13 mouse cellular contexts compared by ENCODE assay signal in the genomic region with DNA sequence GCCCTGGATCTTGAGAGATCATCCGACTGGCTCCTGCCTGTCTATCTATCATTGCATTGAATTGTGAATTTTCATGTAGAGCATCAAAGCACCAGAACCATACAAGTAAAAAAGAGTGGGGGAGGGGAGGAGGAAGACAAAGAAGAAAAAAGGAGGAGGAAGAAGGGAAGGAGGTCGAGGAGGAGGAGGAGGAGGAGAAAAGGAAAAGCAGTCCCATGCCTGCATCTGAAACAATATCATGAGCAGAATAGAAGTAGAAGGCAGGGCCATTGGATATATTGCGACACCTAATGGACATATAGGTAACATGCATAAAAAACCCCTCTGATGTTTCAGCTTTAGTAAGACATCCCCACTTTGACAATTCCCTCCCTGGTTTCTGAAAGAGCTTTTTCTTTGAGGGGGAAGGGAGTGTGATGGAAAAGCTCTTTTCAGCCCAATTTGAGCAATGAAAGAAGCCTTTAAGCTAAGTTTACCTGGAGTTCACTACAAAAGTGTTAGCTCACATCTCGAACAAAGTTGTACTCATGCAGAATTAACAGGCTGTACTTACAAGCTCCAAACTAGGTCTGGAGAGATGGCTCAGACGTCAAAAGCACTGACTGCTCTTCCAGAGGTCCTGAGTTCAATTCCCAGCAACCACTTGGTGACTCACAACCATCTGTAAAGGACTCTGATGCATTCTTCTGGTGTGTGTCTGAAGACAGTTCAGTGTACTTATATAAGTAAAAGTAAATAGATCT. TPM values are rescaled to one million over a fixed set of nuclear protein-coding genes. Genes with fewer than 3 reads are reported as not detected.
A peak's percentile ranks its signal among the peaks of the same experiment; 100 is the strongest.
DNase-seq lines count a peak whose midpoint lies in the region; ATAC-seq and TF ChIP-seq lines count a peak whose summit lies in the region.
"Had no signal": no experiment of that assay in that cellular context is flagged by ENCODE, and none has a peak within 500 bp of the region (broad histone marks: within the 10 kb centered on the region; RNA-seq: fewer than 3 reads in every experiment).

No protein-coding gene starts in this region.

- no peak for TF ChIP-seq EP300 in MEL (IDR thresholded peaks at IDR 0.05; ENCODE audit: low read depth in 1 of 2, low read length in 2 of 2)

- peak; percentile 71 for DNase-seq in hindbrain, embryonic 14.5 days (ENCODE audit: low spot score)
- DNase-seq in 3T3-L1 (ENCODE audit: low read depth, low spot score) (peak; percentile 74), MEL (ENCODE audit: low read depth, low spot score) (peak; percentile 69)
- peak; percentile 72 for DNase-seq in embryo, embryonic 10.5 days (ENCODE audit: low spot score)
- DNase-seq in spleen, postnatal 14 days (ENCODE audit: low spot score in 2 of 2) = no peak
- DNase-seq in urinary bladder, postnatal 14 days (ENCODE audit: low spot score) = no peak
- DNase-seq in kidney, postnatal 4 days = no peak

- TF ChIP-seq RAD21 in MEL (IDR thresholded peaks at IDR 0.05; ENCODE audit: low read depth, low read length) = peak; percentile 66

- no peak overlapping the region for H3K27ac ChIP-seq in hindbrain, embryonic 14.5 days
- H3K27ac ChIP-seq in hindbrain, embryonic 13.5 days = no peak overlapping the region
- no peak overlapping the region for H3K27ac ChIP-seq in MEL (ENCODE audit: control insufficient read depth, low read depth, low read length)

- no peak overlapping the region for H3K4me2 ChIP-seq in hindbrain, embryonic 14.5 days (replicated peaks)
- no peak overlapping the region for H3K4me2 ChIP-seq in hindbrain, embryonic 13.5 days

- H3K4me1 ChIP-seq in hindbrain, embryonic 14.5 days (replicated peaks; ENCODE audit: control insufficient read depth, insufficient read depth, low read length) = peaks cover 5% of the 10 kb centered on the region; the same call in 1 of the 2 replicates
- H3K4me1 ChIP-seq in hindbrain, embryonic 13.5 days (replicated peaks) = peaks cover 7% of the 10 kb centered on the region; the same call in 1 of the 2 replicates
- peaks cover 0 to 2% of the 10 kb centered on the region in 2 experiments; a peak in 1 of 4 replicates for H3K4me1 ChIP-seq in MEL (ENCODE audit: control insufficient read depth in 1 of 2, insufficient read depth in 2 of 2, low read length in 2 of 2)
- H3K4me1 ChIP-seq: embryonic facial prominence, embryonic 15.5 days had no signal

- no peaks in the 10 kb centered on the region for H3K36me3 ChIP-seq in hindbrain, embryonic 14.5 days (replicated peaks; ENCODE audit: control insufficient read depth, insufficient read depth)
- no peaks in the 10 kb centered on the region for H3K36me3 ChIP-seq in hindbrain, embryonic 13.5 days
- H3K36me3 ChIP-seq in MEL (ENCODE audit: control insufficient read depth in 1 of 2, insufficient read depth in 2 of 2, low read length in 2 of 2) = peaks cover 0 to 2% of the 10 kb centered on the region in 2 experiments; a peak in 1 of 4 replicates
- H3K36me3 ChIP-seq: embryonic facial prominence, embryonic 15.5 days had no signal

- WGBS in hindbrain, embryonic 14.5 days = 19% methylated on average over 5 of the region's 5 CpGs
- WGBS in hindbrain, embryonic 13.5 days = 26% methylated on average over 5 of the region's 5 CpGs

- no peak for TF ChIP-seq POLR2A in MEL (IDR thresholded peaks at IDR 0.05; ENCODE audit: control insufficient read depth in 1 of 2, insufficient read depth in 1 of 2, low read depth in 1 of 2, low read length in 2 of 2, poor library complexity in 1 of 2)

- no peak overlapping the region for H3K4me3 ChIP-seq in hindbrain, embryonic 14.5 days (replicated peaks; ENCODE audit: low read length)
- H3K4me3 ChIP-seq in hindbrain, embryonic 13.5 days = no peak overlapping the region
- peak overlapping the region; percentile 73 to 99 for H3K4me3 ChIP-seq in MEL (ENCODE audit: control insufficient read depth in 1 of 2, insufficient read depth in 1 of 2, low read depth in 2 of 2, low read length in 2 of 2)

- ATAC-seq in hindbrain, embryonic 14.5 days (ENCODE audit: low FRiP score) = no peak
- no peak for ATAC-seq in hindbrain, embryonic 13.5 days (ENCODE audit: low FRiP score)

- H3K27me3 ChIP-seq in hindbrain, embryonic 14.5 days (ENCODE audit: control insufficient read depth, insufficient read depth, low read length) = peaks cover 12% of the 10 kb centered on the region
- peaks cover 14% of the 10 kb centered on the region for H3K27me3 ChIP-seq in hindbrain, embryonic 13.5 days
- no peaks in the 10 kb centered on the region for H3K27me3 ChIP-seq in MEL (ENCODE audit: control insufficient read depth in 1 of 2, insufficient read depth in 2 of 2, low read length in 2 of 2)
- H3K27me3 ChIP-seq: embryonic facial prominence, embryonic 15.5 days had no signal

- H3K9ac ChIP-seq in hindbrain, embryonic 14.5 days = no peak overlapping the region
- H3K9ac ChIP-seq in hindbrain, embryonic 13.5 days = no peak overlapping the region
- peak overlapping the region; percentile 98 for H3K9ac ChIP-seq in MEL (ENCODE audit: control insufficient read depth, low read depth, low read length, poor library complexity, severe bottlenecking)
- H3K9ac ChIP-seq: embryonic facial prominence, embryonic 15.5 days had no signal

- TF ChIP-seq CTCF in MEL (IDR thresholded peaks at IDR 0.05 in 2 of 3, conservative IDR thresholded peaks at IDR 0.05 in 1 of 3; ENCODE audit: control insufficient read depth in 1 of 3, insufficient read depth in 1 of 3, low read depth in 2 of 3, low read length in 3 of 3, poor library complexity in 1 of 3, severe bottlenecking in 1 of 3) = peak in 2 of 3 experiments; percentile 52 to 73; a peak in 4 of 6 replicates

- no peaks in the 10 kb centered on the region for H3K9me3 ChIP-seq in hindbrain, embryonic 14.5 days (ENCODE audit: control insufficient read depth, low read length)
- H3K9me3 ChIP-seq in hindbrain, embryonic 13.5 days = no peaks in the 10 kb centered on the region
- no peaks in the 10 kb centered on the region for H3K9me3 ChIP-seq in MEL (replicated peaks; ENCODE audit: insufficient read depth, low read length)
- H3K9me3 ChIP-seq: embryonic facial prominence, embryonic 15.5 days had no signal

- peaks cover 7% of the 10 kb centered on the region for H3K79me2 ChIP-seq in MEL (ENCODE audit: control insufficient read depth, insufficient read depth, low read length, poor library complexity)

TF ChIP-seq in MEL, 35 proteins besides CTCF, POLR2A, EP300 and RAD21:
- TF ChIP-seq KAT2A (conservative IDR thresholded peaks at IDR 0.05; ENCODE audit: low read depth, low read length) (no peak), TBP (IDR thresholded peaks at IDR 0.05; ENCODE audit: low read depth, low read length) (peak; percentile 65), JUND (IDR thresholded peaks at IDR 0.05; ENCODE audit: low read depth, low read length) (no peak), UBTF (IDR thresholded peaks at IDR 0.05; ENCODE audit: borderline replicate concordance, insufficient read depth, low read depth, low read length) (no peak), TCF12 (IDR thresholded peaks at IDR 0.05; ENCODE audit: low read depth, low read length) (no peak), MXI1 (IDR thresholded peaks at IDR 0.05; ENCODE audit: low read depth, low read length) (no peak), GATA1 (IDR thresholded peaks at IDR 0.05; ENCODE audit: low read depth, low read length) (no peak), ZC3H11A (IDR thresholded peaks at IDR 0.05; ENCODE audit: low read depth, low read length) (peak; percentile 49), MYC (IDR thresholded peaks at IDR 0.05; ENCODE audit: low read depth, low read length) (no peak), SMC3 (IDR thresholded peaks at IDR 0.05; ENCODE audit: low read depth, low read length) (peak; percentile 74)
TF ChIP-seq in MEL: peak in this region for 3.

RNA-seq across cellular contexts. Expression of gene Zcchc13, which starts 5.8 kb away (rescaled TPM):
- polyA plus RNA-seq in hindbrain, embryonic 14.5 days (2014; fragmentation: Nextera tagmentation; extraction: Ambion mirVana) = not detected in 2 replicates
- not detected in 2 replicates for polyA plus RNA-seq in hindbrain, embryonic 13.5 days (2015; fragmentation: Nextera tagmentation; extraction: Ambion mirVana)
- total RNA-seq in MEL (2012; rRNA removed) = not detected in 2 replicates
- polyA plus RNA-seq in MEL (2012; ENCODE audit: insufficient read depth in 1 of 2, insufficient read length in 2 of 2, low read depth in 1 of 2, low replicate concordance in 2 of 2, missing spikeins in 1 of 2) = not detected
- total RNA-seq: left cerebral cortex, postnatal 14 days had no signal
- polyA plus RNA-seq: embryonic facial prominence, embryonic 15.5 days; heart, embryonic 14.5 days; neural tube, embryonic 11.5 days; stomach, embryonic 16.5 days had no signal

Comparison
In these comparisons a context has a peak if more than half of its experiments do, and no peak if none do; other contexts are left out.
1. DNase-seq: peak in hindbrain, embryonic 14.5 days (single experiment), 3T3-L1 (single experiment), MEL (single experiment) and embryo, embryonic 10.5 days (single experiment); none in spleen, postnatal 14 days (0 of 2), urinary bladder, postnatal 14 days (single experiment) and kidney, postnatal 4 days (0 of 2).
2. H3K4me3 ChIP-seq: peak in MEL (2 of 2); none in hindbrain, embryonic 14.5 days (single experiment) and hindbrain, embryonic 13.5 days (single experiment).